Mouse (Mus musculus): ENCODE data around the gene Ndufa11. TPM values are rescaled to one million over a fixed set of nuclear protein-coding genes. Genes with fewer than 3 reads are reported as not detected.

Gene Ndufa11
- polyA plus RNA-seq, 1 experiment from 2014 or later: 465 TPM

- 90% methylated on average over 11 of the region's 11 CpGs for WGBS
- ATAC-seq: no peak
Measured at GRCm38 (mm10) chr17:56723419-56724161, 6.0 kb downstream of the Ndufa11 start.

DNA sequence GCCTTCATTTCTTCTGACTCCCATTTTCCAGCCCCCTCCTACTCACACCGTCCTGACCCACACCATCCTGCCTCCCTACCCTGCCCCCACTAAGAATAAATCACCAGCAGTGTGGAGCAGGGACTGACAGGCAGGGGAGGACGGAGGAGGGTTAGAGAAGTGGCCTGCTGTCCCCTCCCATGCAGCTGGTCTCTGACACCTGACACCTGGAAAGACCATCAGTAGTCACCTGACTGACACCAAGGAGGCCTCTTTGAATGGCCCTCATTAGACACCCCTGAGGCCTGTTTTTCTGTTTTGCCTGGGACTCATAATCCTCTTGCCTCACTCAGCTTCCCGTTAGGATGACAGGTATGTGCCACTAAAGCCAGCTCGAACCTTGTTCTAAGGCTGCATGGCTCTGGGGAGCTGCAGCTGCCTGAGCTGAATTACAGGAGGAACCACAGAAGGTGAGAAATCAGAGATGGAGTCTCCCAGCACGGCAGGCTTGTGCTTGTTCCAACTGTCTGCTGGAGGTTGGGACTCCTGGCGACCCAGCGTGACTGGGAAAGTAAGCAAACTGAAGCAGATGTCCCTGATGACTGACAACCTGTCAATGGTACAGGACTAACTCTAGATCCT lies 9.6 kb downstream of the Ndufa11 start:
- 19% methylated on average over 7 of the region's 7 CpGs for whole genome bisulfite sequencing
- no peak overlapping the region for H3K4me2 ChIP-seq (replicated peaks)
- no peak overlapping the region for H3K9ac ChIP-seq (replicated peaks)
- no peak overlapping the region for H3K27ac ChIP-seq
- H3K4me3 ChIP-seq (replicated peaks): no peak overlapping the region
- H3K27me3 ChIP-seq: no peaks in the 10 kb centered on the region
- no peaks in the 10 kb centered on the region for H3K9me3 ChIP-seq
- no peak for ATAC-seq
- H3K4me1 ChIP-seq (replicated peaks): peaks cover 4% of the 10 kb centered on the region
- H3K36me3 ChIP-seq: peaks cover 34% of the 10 kb centered on the region

More at GRCm38 (mm10) chr17:56723419-56724161, 6.0 kb downstream of the Ndufa11 start:
- Histone ChIP-seq H3K27me3 (no peaks in the 10 kb centered on the region), H3K9ac (replicated peaks) (no peak overlapping the region), H3K4me1 (replicated peaks) (peaks cover 16% of the 10 kb centered on the region), H3K4me3 (replicated peaks) (no peak overlapping the region), H3K4me2 (replicated peaks) (no peak overlapping the region), H3K36me3 (peaks cover 49% of the 10 kb centered on the region), H3K9me3 (no peaks in the 10 kb centered on the region), H3K27ac (no peak overlapping the region)

- Histone ChIP-seq H3K4me2 (replicated peaks) (no peak overlapping the region), H3K27me3 (no peaks in the 10 kb centered on the region), H3K27ac (no peak overlapping the region), H3K4me1 (replicated peaks) (peaks cover 4% of the 10 kb centered on the region), H3K9ac (replicated peaks) (no peak overlapping the region), H3K4me3 (replicated peaks) (no peak overlapping the region), H3K9me3 (no peaks in the 10 kb centered on the region), H3K36me3 (peaks cover 29% of the 10 kb centered on the region)
- WGBS: 10% methylated on average over 12 of the region's 12 CpGs
- ATAC-seq: no peak
Measured at GRCm38 (mm10) chr17:56727659-56728058, 10.1 kb downstream of the Ndufa11 start.

DNA sequence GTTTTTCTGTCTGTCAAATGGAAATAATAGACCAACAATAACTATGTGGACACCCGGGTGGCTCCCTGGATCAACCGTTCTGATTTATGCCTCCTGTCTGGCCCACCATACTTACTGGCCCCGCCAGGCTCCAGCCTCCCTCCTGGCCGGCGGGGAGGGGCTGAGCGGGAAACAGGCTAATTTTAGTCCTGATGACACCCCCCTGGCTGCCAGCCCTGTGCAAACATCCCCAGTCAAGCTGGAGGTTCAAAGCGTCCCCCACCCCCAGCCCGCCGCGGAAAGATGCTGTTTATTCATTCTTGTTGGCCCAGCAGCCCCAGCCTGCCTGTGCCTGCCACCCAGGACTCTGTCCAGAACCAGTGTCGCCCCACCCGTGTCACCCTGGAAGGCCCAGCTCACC lies 10.6 kb downstream of the Ndufa11 start:
- H3K4me2 ChIP-seq (replicated peaks): no peak overlapping the region
- 0 out of 2 replicates have a peak, but pooled peaks have one; percentile 17 for ATAC-seq
- H3K27me3 ChIP-seq: no peaks in the 10 kb centered on the region
- H3K4me3 ChIP-seq (replicated peaks): no peak overlapping the region
- 47% methylated on average over 12 of the region's 12 CpGs for WGBS
- peaks cover 4% of the 10 kb centered on the region for H3K4me1 ChIP-seq (replicated peaks)
- H3K36me3 ChIP-seq: peaks cover 24% of the 10 kb centered on the region
- H3K9ac ChIP-seq (replicated peaks): no peak overlapping the region
- H3K27ac ChIP-seq: no peak overlapping the region
- H3K9me3 ChIP-seq: no peaks in the 10 kb centered on the region

- no peaks in the 10 kb centered on the region for H3K27me3 ChIP-seq
- no peaks in the 10 kb centered on the region for H3K9me3 ChIP-seq
- no peak for ATAC-seq
- no peak overlapping the region for H3K9ac ChIP-seq (replicated peaks)
- H3K4me3 ChIP-seq (replicated peaks): no peak overlapping the region
- peaks cover 4% of the 10 kb centered on the region for H3K4me1 ChIP-seq (replicated peaks)
- no peak overlapping the region for H3K4me2 ChIP-seq (replicated peaks)
- WGBS: 66% methylated on average over 6 of the region's 6 CpGs
- no peak overlapping the region for H3K27ac ChIP-seq
- peaks cover 14% of the 10 kb centered on the region for H3K36me3 ChIP-seq
Measured at GRCm38 (mm10) chr17:56729151-56729550, 11.6 kb downstream of the Ndufa11 start.

GRCm38 (mm10) chr17:56729656-56730055 lies 12.1 kb downstream of the Ndufa11 start:
- ATAC-seq: no peak
- no peak overlapping the region for H3K27ac ChIP-seq
- peaks cover 4% of the 10 kb centered on the region for H3K4me1 ChIP-seq (replicated peaks)
- 0 out of 2 replicates have a peak, but pooled peaks cover 9% of the 10 kb centered on the region for H3K36me3 ChIP-seq
- no peaks in the 10 kb centered on the region for H3K9me3 ChIP-seq
- H3K27me3 ChIP-seq: no peaks in the 10 kb centered on the region
- H3K4me2 ChIP-seq (replicated peaks): no peak overlapping the region
- H3K4me3 ChIP-seq (replicated peaks): no peak overlapping the region
- 47% methylated on average over 2 of the region's 2 CpGs for WGBS
- no peak overlapping the region for H3K9ac ChIP-seq (replicated peaks)

DNA sequence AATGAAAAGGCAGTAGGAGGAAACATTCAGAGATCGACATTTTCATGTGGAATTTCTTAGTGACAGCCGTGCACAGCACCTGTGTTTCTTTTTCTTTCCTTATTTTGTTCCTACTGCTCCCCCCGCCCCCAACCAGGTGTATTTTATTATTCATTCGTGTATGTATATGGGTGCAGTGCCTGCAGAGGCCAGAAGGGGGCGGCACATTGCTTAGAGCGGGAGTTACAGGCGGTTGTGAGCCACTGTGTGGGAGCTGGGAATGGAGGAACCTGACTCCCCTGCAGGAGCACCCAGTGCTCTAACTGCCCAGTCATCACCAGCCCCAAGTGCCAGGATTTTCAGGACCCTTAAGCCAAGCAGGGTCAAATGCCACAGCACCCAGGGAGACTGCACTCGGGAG lies 19.0 kb downstream of the Ndufa11 start:
- no peak for ATAC-seq
- 41% methylated on average over 8 of the region's 8 CpGs for WGBS
- Histone ChIP-seq H3K27me3 (no peaks in the 10 kb centered on the region), H3K4me1 (replicated peaks) (no peaks in the 10 kb centered on the region), H3K4me2 (replicated peaks) (no peak overlapping the region), H3K27ac (no peak overlapping the region), H3K4me3 (replicated peaks) (no peak overlapping the region), H3K9me3 (no peaks in the 10 kb centered on the region), H3K9ac (replicated peaks) (no peak overlapping the region), H3K36me3 (no peaks in the 10 kb centered on the region)

GRCm38 (mm10) chr17:56738221-56738620 lies 20.7 kb downstream of the Ndufa11 start:
- H3K4me3 ChIP-seq (replicated peaks): no peak overlapping the region
- no peak for ATAC-seq
- H3K27me3 ChIP-seq: no peaks in the 10 kb centered on the region
- no peaks in the 10 kb centered on the region for H3K36me3 ChIP-seq
- H3K9ac ChIP-seq (replicated peaks): no peak overlapping the region
- H3K4me1 ChIP-seq (replicated peaks): no peaks in the 10 kb centered on the region
- 83% methylated on average over 10 of the region's 10 CpGs for WGBS
- no peak overlapping the region for H3K4me2 ChIP-seq (replicated peaks)
- H3K9me3 ChIP-seq: no peaks in the 10 kb centered on the region
- no peak overlapping the region for H3K27ac ChIP-seq

- no peak overlapping the region for H3K4me3 ChIP-seq (replicated peaks)
- H3K36me3 ChIP-seq: no peaks in the 10 kb centered on the region
- 86% methylated on average over 17 of the region's 17 CpGs for WGBS
- no peak overlapping the region for H3K27ac ChIP-seq
- H3K27me3 ChIP-seq: no peaks in the 10 kb centered on the region
- H3K9me3 ChIP-seq: no peaks in the 10 kb centered on the region
- H3K4me2 ChIP-seq (replicated peaks): no peak overlapping the region
- no peak overlapping the region for H3K9ac ChIP-seq (replicated peaks)
- H3K4me1 ChIP-seq (replicated peaks): no peaks in the 10 kb centered on the region
- no peak for ATAC-seq
Measured at GRCm38 (mm10) chr17:56740118-56740787, 22.7 kb downstream of the Ndufa11 start.

- no peak overlapping the region for H3K27ac ChIP-seq
- no peak overlapping the region for H3K4me3 ChIP-seq (replicated peaks)
- no peak overlapping the region for H3K9ac ChIP-seq (replicated peaks)
- no peaks in the 10 kb centered on the region for H3K9me3 ChIP-seq
- WGBS: 81% methylated on average over 17 of the region's 17 CpGs
- H3K4me2 ChIP-seq (replicated peaks): no peak overlapping the region
- no peaks in the 10 kb centered on the region for H3K36me3 ChIP-seq
- ATAC-seq: no peak
- no peaks in the 10 kb centered on the region for H3K4me1 ChIP-seq (replicated peaks)
- no peaks in the 10 kb centered on the region for H3K27me3 ChIP-seq
Measured at GRCm38 (mm10) chr17:56740788-56741160, 23.2 kb downstream of the Ndufa11 start.

GRCm38 (mm10) chr17:56744173-56744572 lies 26.6 kb downstream of the Ndufa11 start:
- H3K4me1 ChIP-seq (replicated peaks): no peaks in the 10 kb centered on the region
- H3K4me2 ChIP-seq (replicated peaks): no peak overlapping the region
- H3K9ac ChIP-seq (replicated peaks): no peak overlapping the region
- no peaks in the 10 kb centered on the region for H3K9me3 ChIP-seq
- no peak overlapping the region for H3K27ac ChIP-seq
- 64% methylated on average over 5 of the region's 5 CpGs for WGBS
- ATAC-seq: no peak
- H3K4me3 ChIP-seq (replicated peaks): no peak overlapping the region
- H3K36me3 ChIP-seq: no peaks in the 10 kb centered on the region
- H3K27me3 ChIP-seq: peaks cover 3% of the 10 kb centered on the region; the same call in 1 of the 2 replicates

- Histone ChIP-seq H3K9me3 (no peaks in the 10 kb centered on the region), H3K27ac (no peak overlapping the region), H3K4me3 (replicated peaks) (peak overlapping the region; percentile 28), H3K4me1 (replicated peaks) (peaks cover under 1% of the 10 kb centered on the region; the same call in 1 of the 2 replicates), H3K4me2 (replicated peaks) (peak overlapping the region; percentile 46), H3K36me3 (no peaks in the 10 kb centered on the region), H3K9ac (replicated peaks) (no peak overlapping the region), H3K27me3 (peaks cover 72% of the 10 kb centered on the region)
- WGBS: 23% methylated on average over 71 of the region's 71 CpGs
- ATAC-seq: peak; percentile 82
Measured at GRCm38 (mm10) chr17:56751404-56752072, 34.0 kb downstream of the Ndufa11 start.

Data from midbrain, embryonic 13.5 days (tissue).